Mouse (Mus musculus) CD4-positive, CD25-positive, alpha-beta regulatory T cell, adult 2 months (primary cell): ENCODE results near the gene Trappc3l.
A peak's percentile ranks its signal among the peaks of the same experiment; 100 is the strongest.

Experiments
- DNase-seq: peaks from one replicate; pipeline ENCODE4 v3.0.0-alpha.2; 2012; ENCODE audit warnings: low read depth, low spot score

The Trappc3l gene

DNA sequence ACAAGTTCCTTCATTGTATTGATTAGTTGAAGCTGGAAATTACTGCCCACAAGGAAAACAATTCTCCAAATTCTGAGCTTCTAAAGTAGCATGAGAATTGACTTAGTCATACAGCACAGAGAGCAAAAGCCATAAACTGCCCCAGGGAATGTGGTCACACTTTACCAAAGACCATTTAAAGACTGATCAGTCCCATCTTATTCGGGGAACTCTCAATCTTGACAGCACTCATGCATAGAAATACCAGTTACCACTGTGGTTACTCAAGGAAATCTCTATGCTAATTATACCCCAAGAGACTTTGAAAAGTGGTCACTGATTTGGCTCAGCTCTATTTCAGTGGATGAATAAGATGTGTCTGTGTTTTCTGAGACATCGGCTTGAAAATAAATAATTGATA, 57.8 kb downstream of the Trappc3l start:
- DNase-seq: no peak

DNA sequence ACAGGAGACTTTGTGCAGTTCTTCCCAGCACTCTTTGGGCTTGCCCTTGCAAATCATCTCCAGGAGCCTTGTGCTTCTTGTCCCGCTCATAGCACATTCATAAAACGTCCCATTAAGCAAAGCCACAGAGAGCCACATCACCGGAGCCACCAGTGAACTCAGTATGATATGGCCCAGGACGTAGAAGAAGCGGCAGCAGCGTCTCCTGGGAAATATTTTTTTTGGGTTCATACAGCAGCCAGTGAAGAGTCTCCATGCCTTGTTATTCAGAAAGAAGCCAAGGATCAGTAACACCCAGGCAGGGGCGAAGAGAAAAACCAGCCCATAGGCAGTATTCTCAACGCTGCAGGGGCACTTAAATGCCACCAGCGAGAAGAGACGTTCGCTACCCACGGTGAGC, 58.6 kb downstream of the Trappc3l start:
- DNase-seq: no peak

DNA sequence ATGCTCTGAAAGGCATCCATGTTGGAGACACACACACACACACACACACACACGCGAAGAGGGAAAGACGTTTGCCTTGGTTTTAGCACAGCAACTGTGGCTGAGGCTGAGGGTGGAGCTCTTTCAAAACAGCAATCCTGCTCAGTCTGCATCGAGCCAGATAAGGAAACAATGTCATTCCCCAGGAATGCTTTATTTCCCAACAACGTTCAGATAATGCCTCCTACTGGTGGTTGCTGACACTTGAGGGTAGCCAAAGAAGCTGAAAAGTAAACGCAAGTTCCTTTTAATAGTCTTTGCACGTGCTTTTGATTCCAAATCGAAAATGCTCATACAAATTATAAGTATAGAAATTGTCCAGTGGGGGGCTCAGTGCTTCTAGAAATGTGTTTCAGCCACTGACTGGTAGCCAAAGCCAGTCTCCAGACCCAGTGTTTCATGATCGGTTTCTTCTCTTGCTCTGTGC, 59.1 kb downstream of the Trappc3l start, which contains the start of gene Calhm5:
Gene Calhm5 (minus strand): TSS at position 102 of the 466 bp plus-strand sequence.
- peak; percentile 50 for DNase-seq

DNA sequence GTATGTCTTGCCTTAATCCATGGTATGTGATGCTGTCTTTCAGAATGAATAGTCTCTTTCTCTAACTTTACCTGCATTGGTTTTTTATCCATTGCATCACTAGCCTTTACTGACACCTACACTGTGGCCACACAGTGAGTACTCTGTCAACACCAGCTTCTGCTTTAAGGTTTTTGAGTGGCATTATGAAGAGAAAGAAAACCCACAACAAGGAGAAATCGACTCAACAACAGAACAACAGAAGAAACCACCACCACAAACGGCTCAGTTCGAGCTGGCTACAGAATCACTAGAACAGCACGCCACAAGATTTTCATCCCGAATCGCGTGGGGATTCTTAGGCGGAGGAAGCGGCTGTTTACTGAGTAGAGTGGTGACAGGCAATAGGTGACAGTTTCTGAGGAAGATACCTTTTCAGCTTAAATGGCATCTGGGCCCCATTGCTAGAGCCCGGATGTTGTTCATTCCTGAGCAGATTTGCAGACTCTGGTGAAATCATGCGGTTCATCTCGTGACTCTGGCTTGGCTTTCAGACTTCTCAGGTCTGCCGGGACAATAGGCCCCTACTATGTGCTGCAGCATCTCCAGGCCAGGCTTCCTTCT, 73.6 kb downstream of the Trappc3l start:
- DNase-seq: peak; percentile 70

DNA sequence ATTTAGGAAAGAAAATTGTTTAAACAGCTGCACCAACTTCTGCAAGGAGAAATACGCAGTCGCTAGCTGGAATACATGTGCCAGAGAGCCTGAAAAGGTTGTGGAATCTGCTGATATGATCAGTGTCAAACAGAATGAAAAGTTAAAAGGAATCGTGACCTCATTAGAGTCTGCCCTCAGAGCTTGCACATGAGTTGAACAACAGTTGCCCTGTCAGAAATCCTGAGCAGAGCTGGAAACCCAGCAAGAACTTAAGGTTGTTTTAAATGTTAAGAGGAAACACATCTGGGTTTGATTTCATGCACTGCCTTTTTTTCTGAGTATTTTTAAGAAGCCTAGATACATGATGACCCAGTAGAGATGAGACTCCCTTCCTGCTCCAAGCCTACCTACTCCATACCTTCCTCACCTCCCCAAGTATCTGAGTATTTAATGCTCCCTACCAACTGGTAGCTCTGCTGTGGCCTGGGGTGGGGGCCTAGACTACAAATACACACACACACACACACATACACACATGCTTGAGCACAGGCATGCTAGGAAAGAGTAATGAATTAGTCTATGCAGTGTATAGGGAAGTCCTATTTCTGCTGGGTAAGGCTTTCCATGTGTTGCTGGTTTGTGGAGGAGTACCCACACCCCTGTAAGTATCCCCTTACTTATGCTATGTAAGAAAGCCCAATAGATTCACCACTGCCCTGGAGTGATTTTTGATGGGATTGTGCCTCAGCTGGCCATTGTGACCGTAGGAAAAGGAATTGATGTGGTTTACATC, 74.8 kb downstream of the Trappc3l start:
- DNase-seq: no peak

DNA sequence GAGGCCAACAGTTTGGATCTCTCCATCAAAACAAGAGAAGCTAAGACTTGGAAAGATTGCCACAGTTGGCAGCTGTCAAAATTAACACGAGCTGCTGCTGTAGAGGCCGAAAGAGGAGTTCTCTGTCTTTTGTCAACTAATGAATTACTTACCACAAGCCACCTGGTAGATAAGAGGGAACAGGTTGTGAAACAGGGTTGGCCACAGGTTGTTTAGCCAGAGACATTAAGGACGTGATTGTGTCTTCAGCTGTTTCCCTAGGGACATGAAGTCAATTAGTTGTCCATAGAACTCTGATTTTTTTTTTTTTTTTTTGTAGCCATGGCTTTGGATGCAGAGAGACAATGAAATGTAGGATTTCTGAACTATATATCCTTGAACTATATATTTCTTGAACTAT, 79.7 kb downstream of the Trappc3l start:
- no peak for DNase-seq

DNA sequence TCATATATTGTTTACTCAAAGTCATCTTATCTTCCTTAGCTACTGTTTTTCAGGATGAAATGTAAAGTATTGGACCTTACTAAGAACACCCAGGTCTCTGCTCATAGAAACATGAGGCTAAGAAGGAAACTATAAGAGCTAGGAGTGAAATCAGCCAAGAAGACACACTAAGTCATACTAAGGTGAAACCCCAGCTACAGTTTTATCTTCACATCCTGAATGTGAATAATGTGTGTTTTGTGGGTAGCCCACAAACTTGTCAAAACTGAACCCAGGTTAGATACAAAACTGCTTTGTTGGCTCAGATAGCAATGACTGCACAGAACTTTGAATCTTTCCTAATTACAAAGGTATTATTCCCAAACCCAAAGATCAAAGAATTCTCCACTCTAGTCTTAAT, 80.4 kb downstream of the Trappc3l start:
- DNase-seq: peak; percentile 30

DNA sequence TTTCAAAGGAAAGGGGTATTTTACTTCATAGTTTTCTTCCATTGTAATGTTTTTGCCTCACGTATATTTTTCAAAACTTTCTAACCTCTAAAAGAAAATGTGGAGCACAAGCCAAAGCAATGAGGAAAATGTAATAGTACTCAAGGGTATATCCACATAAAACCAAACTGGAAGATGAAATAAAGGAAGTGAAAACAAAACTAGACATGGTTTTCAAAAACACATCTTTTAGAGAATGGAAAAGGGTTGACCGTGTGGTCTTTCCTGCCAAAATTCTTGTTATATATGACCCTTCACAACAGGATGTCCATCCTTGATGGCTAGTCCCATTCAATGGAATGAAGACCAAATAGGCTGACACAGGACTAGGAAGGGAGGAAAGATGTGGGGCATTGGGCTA, 81.0 kb downstream of the Trappc3l start:
- no peak for DNase-seq

DNA sequence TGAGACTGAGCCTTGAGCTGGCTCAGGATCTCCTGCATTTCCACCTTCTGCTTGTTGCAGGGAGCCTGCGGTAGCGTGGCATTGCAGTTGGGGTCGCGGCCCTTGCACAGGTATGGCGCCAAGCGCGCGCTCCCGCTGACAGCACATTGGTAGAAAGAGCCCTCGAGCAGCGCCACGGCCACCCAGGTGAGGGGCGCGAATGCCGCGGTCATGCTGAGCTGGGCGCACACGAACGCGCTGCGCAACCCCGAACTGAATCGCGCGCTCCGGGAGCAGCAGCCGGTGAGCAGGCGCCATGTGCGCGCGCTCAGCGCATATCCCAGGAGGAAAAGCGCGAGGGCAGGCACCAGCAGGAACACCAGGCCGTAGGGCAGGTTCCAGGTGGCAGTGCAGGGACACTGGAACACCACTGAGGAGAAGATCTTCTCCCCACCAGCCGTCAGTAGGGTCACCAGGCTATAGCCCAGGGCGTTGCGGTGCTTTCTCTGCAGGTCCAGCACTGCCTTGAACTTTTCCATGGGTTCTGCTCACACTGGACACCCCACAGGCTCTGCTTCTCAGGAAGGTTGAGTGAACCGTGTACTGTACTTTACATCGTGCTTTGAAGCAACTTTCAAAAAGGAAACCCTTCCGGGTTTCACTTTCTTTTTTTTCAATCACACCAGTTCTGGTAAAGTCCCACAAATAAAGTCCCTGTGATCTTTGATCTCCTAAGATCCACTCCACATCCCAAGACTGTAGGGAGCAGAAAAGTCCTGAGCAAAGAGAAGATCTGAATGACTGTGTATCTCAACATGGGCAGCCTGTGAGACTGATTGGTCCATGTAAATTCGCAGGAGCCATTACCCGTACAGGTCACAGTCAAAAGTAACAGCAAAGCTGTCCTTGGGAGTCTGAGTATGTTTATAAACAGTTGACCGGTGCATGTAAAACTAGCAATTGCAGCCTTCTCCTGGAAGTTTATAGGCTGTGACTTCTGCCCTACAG, 90.3 kb downstream of the Trappc3l start, which contains the start of gene Calhm6:
Gene Calhm6 (minus strand): TSS at position 593 of the 987 bp plus-strand sequence.
- DNase-seq: peak; percentile 69

DNA sequence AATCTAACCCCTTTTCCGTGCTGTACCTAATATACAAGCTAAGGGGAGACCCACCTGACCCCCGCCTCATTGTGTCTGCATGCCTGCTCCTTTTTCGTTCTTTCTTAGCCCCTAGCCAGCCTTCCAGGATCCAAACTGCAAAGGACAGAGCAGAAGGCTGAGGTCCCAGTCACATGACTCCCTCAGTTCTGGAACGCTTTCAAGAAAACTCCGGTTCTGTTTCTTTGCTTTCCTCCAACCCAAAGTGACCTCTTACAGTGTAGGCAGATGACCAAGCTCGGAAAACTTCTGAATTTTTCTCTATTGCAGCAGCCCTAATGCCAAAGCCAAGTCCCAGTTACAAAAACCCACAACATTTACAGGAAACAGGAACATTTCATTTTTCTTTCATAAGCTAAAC, 91.0 kb downstream of the Trappc3l start:
- DNase-seq: no peak

DNA sequence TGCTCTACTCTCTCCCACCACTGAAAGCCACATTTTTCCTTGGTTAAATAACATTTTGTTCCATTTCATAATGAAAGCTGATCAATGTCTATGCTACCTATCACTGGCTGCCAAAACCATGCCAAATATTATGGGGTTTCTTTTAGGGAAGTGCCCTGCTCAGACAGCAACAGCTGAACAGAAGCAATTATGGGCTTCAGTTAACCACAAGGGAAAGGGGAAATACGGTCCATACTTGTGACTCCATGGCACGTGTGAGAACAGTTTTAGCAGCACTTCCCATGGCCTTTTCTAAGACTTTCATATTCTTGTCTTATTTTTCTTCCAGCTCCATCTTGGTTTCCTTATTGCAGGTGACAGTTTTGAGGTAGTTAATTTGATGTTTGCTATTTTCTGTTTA, 94.0 kb downstream of the Trappc3l start:
- no peak for DNase-seq

DNA sequence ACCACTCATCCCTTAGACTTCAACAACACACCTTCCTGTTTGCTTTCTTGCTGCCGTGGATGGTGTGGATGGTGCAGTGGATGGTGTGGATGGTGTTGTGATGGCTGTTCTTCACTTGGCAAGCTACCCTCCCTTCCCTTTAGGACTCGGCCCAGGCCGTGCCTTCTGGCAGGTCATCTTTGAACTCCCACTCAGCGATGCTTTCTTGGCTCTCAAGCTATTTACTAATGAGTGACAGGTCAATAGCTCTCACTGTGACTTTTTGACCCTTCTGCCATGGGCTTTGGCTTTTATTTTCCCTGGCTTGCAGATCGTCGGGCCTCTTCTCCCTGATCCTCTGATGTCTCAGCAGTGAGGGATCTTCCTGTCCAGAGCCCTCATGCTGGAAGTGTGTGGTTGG, 99.0 kb downstream of the Trappc3l start:
- no peak for DNase-seq

DNA sequence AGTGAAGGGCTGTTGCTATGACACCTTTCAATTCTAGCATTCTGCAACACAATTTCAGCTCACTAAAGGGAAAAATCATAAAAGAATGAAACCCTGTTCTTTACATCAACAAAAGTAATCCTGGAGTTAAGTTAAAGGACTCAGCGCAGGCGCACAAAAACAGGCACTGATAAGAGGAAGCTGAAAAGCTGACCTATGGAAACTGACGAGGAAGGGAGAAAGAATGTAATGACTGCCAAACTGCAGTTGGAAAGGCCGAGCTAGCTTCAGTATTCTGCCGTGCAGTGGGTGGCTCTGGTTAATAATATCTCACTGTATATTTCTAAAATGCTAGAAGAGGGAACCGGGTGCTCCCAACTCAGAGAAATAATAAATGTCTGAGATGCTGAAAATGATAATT, 100.6 kb downstream of the Trappc3l start:
- DNase-seq: no peak

DNA sequence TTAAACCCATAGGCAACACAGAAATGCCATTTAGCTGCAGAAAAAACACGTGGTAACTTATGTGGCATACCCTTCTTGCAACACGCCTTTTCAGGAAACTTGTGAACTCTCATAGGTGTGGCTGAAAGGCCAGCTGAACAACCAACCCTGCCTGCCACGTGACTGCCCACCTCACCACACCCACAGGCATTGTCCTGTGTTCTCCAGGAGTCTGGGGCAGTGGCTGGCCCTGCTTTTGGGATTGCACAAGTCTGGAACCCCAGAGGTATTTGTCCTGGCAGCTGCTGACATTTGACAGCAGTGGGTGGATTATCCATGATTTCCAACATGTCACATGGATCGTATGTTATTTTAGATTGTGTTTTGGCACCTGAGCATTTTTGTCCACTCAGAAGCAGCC, 102.4 kb downstream of the Trappc3l start:
- DNase-seq: no peak

DNA sequence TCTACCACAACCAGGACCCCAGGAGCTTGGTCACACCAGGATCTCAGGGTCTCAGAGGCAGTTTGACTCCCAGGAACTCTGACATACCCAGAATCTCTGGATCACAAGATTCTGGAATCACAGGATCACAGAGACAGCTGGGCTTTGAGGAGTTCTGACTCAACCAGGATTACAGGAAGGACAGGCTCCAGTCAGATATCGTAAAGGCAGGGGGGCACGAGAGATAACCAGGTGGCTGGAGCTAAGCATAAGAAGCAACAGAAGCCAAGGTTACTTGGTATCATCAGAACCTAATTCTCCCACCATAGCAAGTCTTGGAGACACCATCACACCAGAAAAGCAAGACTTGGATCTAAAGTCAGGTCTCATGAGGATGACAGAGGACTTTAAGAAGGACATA, 104.3 kb downstream of the Trappc3l start:
- no peak for DNase-seq

DNA sequence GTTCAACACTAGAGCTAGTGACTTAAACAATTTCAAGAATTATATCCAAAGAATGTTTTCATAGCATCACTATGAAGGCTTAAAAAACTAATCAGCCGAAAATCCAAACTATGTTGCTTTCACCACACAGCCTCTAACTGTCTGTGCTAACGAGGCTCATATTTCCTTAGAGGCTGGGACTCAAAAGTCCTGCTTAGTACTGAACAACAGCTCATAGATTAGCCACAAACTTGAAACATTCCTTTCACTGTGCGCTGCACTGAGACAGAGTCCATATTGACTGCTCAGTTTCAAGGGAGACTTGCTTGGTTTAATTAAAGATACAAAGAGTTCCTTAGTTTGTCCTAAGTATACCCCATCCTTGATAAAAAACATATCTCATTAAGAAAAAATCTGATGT, 112.4 kb downstream of the Trappc3l start:
- DNase-seq: no peak

DNA sequence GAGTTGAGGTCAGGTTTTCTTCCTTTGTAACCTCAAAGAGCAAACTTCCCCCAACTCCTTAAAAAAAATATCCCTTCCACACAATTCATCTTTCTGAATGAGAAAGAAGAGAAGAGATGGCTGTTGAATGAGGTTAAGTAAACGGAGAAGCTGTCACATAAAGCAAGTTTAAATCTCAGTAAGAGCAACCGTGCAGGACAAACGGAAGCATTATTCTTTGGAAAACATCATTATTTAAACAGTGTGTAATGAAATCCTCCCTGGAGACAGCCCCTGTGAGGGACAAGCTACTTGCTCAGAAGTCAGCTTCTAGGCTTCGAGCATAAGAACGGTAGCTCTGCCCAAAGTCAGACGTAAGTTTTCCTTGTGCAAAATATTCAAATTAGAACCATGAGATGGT, 113.1 kb downstream of the Trappc3l start:
- DNase-seq: no peak

DNA sequence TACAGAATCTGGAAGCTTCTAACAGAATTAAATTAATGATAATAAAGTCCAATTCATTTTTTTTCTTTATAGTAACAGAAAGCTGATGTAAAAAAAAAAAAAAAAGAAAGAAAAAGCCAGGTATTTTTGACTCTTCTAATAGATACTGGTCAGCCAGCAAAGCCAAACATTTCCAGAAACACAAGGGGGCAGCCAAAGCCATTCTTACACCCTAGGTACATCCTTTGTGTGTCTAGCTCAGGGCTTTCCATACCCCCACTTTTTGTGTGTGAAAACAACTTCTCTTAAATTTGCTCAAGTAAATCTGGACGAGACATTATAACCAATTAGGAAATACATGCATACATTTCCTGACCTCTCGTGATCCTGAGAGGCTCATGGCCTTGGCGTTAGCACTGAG, 114.4 kb downstream of the Trappc3l start:
- DNase-seq: peak; percentile 49

DNA sequence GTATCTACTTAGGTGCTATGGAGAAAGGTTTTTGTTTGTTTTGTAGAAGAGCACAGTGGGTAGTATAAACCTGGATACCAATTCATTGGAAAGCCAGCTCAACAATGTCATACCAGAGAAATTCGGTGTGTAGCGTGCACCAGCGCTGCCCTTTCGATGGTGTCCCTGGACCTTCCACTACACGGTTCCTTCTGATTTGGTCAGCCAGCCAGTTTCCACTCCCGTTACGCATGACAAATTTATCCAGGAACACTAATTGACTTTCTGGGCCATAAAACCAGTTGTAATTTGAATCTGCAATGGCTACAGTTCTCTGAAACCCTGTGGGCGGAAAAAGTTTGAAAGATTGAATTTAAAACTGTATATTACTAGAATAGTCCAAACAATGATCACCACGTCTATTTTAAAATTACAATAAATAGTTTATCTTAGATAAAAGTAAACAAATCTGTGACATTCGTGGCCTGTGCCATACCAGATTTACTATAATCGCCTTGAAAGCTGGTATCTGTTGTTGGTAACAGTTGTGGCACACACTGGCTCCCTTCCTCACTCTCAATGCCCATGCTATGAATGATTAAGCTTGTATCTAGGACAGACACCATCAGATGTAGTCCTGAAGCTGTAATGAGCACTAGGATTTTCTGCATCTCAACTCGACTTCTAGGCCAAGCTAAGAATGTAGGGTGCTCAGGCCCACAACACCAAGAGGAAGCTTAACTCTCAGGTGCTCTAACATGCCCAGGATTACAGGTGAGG, 118.6 kb downstream of the Trappc3l start:
- DNase-seq: no peak
